Mouse (Mus musculus): ENCODE measurements around the gene Phldb3.

DNA sequence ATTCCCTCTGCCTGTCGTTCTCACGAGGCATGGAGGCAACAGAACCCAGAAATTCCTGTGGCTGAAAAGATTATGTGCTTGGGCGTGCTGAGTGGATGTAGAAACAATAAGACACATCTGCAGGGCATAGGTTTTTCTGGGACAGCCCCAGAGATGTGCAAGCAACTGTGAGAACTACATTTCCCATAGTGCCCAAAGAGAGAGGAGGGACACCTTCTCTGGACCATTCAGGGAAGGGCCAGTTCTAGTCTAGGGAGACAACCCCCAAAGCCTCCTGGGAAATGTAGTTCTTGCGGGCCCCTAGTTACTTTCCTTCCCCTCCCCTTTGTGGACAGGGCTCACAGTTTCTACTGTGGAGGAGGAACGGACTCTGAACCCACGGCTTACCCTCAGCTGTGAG lies 2.5 kb upstream of the Phldb3 start:
- TF ChIP-seq CTCF (conservative IDR thresholded peaks at IDR 0.05 in 1 of 2, IDR thresholded peaks at IDR 0.05 in 1 of 2; ENCODE audit: low read depth in 2 of 2, low read length in 2 of 2) (no peak), POLR2A (IDR thresholded peaks at IDR 0.05; ENCODE audit: low read depth, low read length) (no peak), EP300 (IDR thresholded peaks at IDR 0.05; ENCODE audit: low read length) (no peak), CHD1 (IDR thresholded peaks at IDR 0.05; ENCODE audit: low read depth, low read length) (no peak), ELF1 (IDR thresholded peaks at IDR 0.05; ENCODE audit: low read depth, low read length) (peak; percentile 71), NELFE (IDR thresholded peaks at IDR 0.05; ENCODE audit: low read depth, low read length) (no peak), GABPA (IDR thresholded peaks at IDR 0.05; ENCODE audit: insufficient replicate concordance, low read depth, low read length) (peak; percentile 60; the same call in 1 of the 2 replicates), TCF12 (IDR thresholded peaks at IDR 0.05; ENCODE audit: low read depth, low read length) (no peak), UBTF (IDR thresholded peaks at IDR 0.05; ENCODE audit: low read depth, low read length) (no peak), USF2 (conservative IDR thresholded peaks at IDR 0.05; ENCODE audit: low read depth, low read length) (no peak), USF1 (IDR thresholded peaks at IDR 0.05; ENCODE audit: low read depth, low read length) (no peak)
